Comparison of ENCODE assay signal across 32 mouse cellular contexts in the genomic region with DNA sequence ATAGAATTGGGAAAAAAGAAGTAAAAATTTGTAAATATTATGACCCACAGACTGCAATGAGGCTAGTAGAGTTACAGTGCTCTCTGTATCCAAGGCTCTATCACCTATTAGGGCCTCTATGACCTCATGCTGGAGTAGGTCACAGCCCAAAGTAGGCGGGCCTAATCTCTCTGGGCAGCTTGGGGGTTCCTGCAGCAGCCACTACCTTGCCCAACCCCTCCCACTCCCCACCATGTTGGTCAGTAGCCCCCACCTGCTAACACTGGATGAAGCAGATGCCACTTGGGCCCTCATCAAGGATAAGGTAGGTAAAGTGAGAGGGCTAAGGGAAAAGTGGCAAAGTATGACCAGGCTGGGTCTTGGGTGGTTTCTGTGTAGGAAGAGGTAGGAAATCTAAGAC. TPM values are rescaled to one million over a fixed set of nuclear protein-coding genes. Genes with fewer than 3 reads are reported as not detected.
DNase-seq lines count a peak whose midpoint lies in the region; ATAC-seq and TF ChIP-seq lines count a peak whose summit lies in the region.
"Had no signal": no experiment of that assay in that cellular context is flagged by ENCODE, and none has a peak within 500 bp of the region (broad histone marks: within the 10 kb centered on the region; RNA-seq: fewer than 3 reads in every experiment).

Gm5901 (plus strand) TSS at position 173 of the 400 bp plus-strand sequence.

- peaks cover 39% of the 10 kb centered on the region for H3K36me3 ChIP-seq in forebrain, embryonic 15.5 days
- peaks cover 25% of the 10 kb centered on the region for H3K36me3 ChIP-seq in forebrain, embryonic 16.5 days (ENCODE audit: control insufficient read depth, insufficient read depth)
- peaks cover 47% of the 10 kb centered on the region for H3K36me3 ChIP-seq in heart, embryonic 14.5 days (ENCODE audit: control insufficient read depth, insufficient read depth, low read length)
- H3K36me3 ChIP-seq in heart, adult 2 months (ENCODE audit: control insufficient read depth, insufficient read depth, low read length): peaks cover 9% of the 10 kb centered on the region
- peaks cover 39% of the 10 kb centered on the region for H3K36me3 ChIP-seq in heart, postnatal 0 days (replicated peaks; ENCODE audit: control insufficient read depth, insufficient read depth, low read length)

- no peaks in the 10 kb centered on the region for H3K9me3 ChIP-seq in forebrain, embryonic 15.5 days
- H3K9me3 ChIP-seq in forebrain, embryonic 16.5 days (ENCODE audit: control insufficient read depth, low read length): no peaks in the 10 kb centered on the region
- no peaks in the 10 kb centered on the region for H3K9me3 ChIP-seq in heart, embryonic 14.5 days (ENCODE audit: control insufficient read depth, low read length)
- no peaks in the 10 kb centered on the region for H3K9me3 ChIP-seq in heart, postnatal 0 days (replicated peaks; ENCODE audit: control insufficient read depth, low read length)
- H3K9me3 ChIP-seq: forebrain, embryonic 12.5 days; G1E; hindbrain, embryonic 12.5 days; hindbrain, embryonic 15.5 days had no signal

- H3K9ac ChIP-seq in forebrain, embryonic 15.5 days (replicated peaks): no peak within 1 kb of the TSS
- H3K9ac ChIP-seq in forebrain, embryonic 16.5 days (replicated peaks; ENCODE audit: low read depth, low read length): no peak within 1 kb of the TSS
- H3K9ac ChIP-seq in heart, embryonic 14.5 days (ENCODE audit: low read length): no peak within 1 kb of the TSS
- no peak within 1 kb of the TSS for H3K9ac ChIP-seq in heart, adult 2 months (ENCODE audit: low read depth, low read length)
- no peak within 1 kb of the TSS for H3K9ac ChIP-seq in heart, postnatal 0 days (replicated peaks; ENCODE audit: low read depth, low read length)
- H3K9ac ChIP-seq: forebrain, embryonic 12.5 days; forebrain, postnatal 0 days; hindbrain, embryonic 12.5 days; hindbrain, embryonic 15.5 days had no signal

- ATAC-seq in forebrain, embryonic 15.5 days (replicated peaks): 0 out of 2 replicates have a peak, but pooled peaks have one; percentile 16
- ATAC-seq in forebrain, embryonic 16.5 days: no peak
- no peak for ATAC-seq in heart, embryonic 14.5 days (ENCODE audit: insufficient number of reproducible peaks, insufficient read depth, low FRiP score, low read depth)
- ATAC-seq in heart, postnatal 0 days (ENCODE audit: insufficient read depth, low read depth): no peak
- ATAC-seq: forebrain, postnatal 0 days; intestine, postnatal 0 days; Patski had no signal

- TF ChIP-seq CTCF in heart, adult 2 months (IDR thresholded peaks at IDR 0.05): no peak
- TF ChIP-seq CTCF in heart, postnatal 0 days (IDR thresholded peaks at IDR 0.05; ENCODE audit: low read depth): no peak

- no peak within 1 kb of the TSS for H3K4me3 ChIP-seq in forebrain, embryonic 15.5 days
- H3K4me3 ChIP-seq in forebrain, embryonic 16.5 days (replicated peaks; ENCODE audit: low read length): no peak within 1 kb of the TSS
- no peak within 1 kb of the TSS for H3K4me3 ChIP-seq in heart, embryonic 14.5 days (ENCODE audit: control insufficient read depth in 1 of 2, insufficient read depth in 1 of 2, low read depth in 1 of 2, low read length in 2 of 2)
- no peak within 1 kb of the TSS for H3K4me3 ChIP-seq in heart, adult 2 months
- H3K4me3 ChIP-seq in heart, postnatal 0 days (ENCODE audit: low read depth, low read length): no peak within 1 kb of the TSS
- H3K4me3 ChIP-seq: forebrain, embryonic 12.5 days; gastrocnemius, adult 2 months; hindbrain, embryonic 12.5 days; hindbrain, embryonic 15.5 days had no signal

- H3K27ac ChIP-seq in forebrain, embryonic 15.5 days (replicated peaks): no peak within 1 kb of the TSS
- H3K27ac ChIP-seq in forebrain, embryonic 16.5 days (ENCODE audit: low read length): no peak within 1 kb of the TSS
- H3K27ac ChIP-seq in heart, embryonic 14.5 days (replicated peaks in 1 of 2; ENCODE audit: control insufficient read depth in 1 of 2, insufficient read depth in 1 of 2, low read depth in 2 of 2, low read length in 2 of 2): peak within 1 kb of the TSS; percentile 35 to 76; a peak in 3 of 4 replicates
- H3K27ac ChIP-seq in heart, adult 2 months: no peak within 1 kb of the TSS
- H3K27ac ChIP-seq in heart, postnatal 0 days (ENCODE audit: low read depth): peak within 1 kb of the TSS; percentile 53; the same call in 1 of the 2 replicates
- H3K27ac ChIP-seq: forebrain, embryonic 12.5 days; gastrocnemius, adult 2 months; hindbrain, embryonic 12.5 days; hindbrain, embryonic 15.5 days had no signal

- H3K4me1 ChIP-seq in forebrain, embryonic 15.5 days: no peaks in the 10 kb centered on the region
- no peaks in the 10 kb centered on the region for H3K4me1 ChIP-seq in forebrain, embryonic 16.5 days (replicated peaks; ENCODE audit: control insufficient read depth, insufficient read depth, low read length)
- H3K4me1 ChIP-seq in heart, embryonic 14.5 days (ENCODE audit: control insufficient read depth in 2 of 2, insufficient read depth in 2 of 2, low read length in 2 of 2): peaks cover 3 to 11% of the 10 kb centered on the region in 2 experiments; a peak in 2 of 4 replicates
- H3K4me1 ChIP-seq in heart, adult 2 months (ENCODE audit: control insufficient read depth, insufficient read depth, low read length): no peaks in the 10 kb centered on the region
- H3K4me1 ChIP-seq in heart, postnatal 0 days (ENCODE audit: control insufficient read depth, insufficient read depth): 0 out of 2 replicates have a peak, but pooled peaks cover 14% of the 10 kb centered on the region
- H3K4me1 ChIP-seq: forebrain, embryonic 12.5 days; hindbrain, embryonic 12.5 days; hindbrain, embryonic 15.5 days had no signal

- H3K27me3 ChIP-seq in forebrain, embryonic 15.5 days: no peaks in the 10 kb centered on the region
- H3K27me3 ChIP-seq in forebrain, embryonic 16.5 days (replicated peaks; ENCODE audit: control insufficient read depth, insufficient read depth, low read length): no peaks in the 10 kb centered on the region
- no peaks in the 10 kb centered on the region for H3K27me3 ChIP-seq in heart, embryonic 14.5 days (ENCODE audit: control insufficient read depth, insufficient read depth, low read length)
- H3K27me3 ChIP-seq in heart, adult 2 months (ENCODE audit: control insufficient read depth, insufficient read depth, low read length): no peaks in the 10 kb centered on the region
- no peaks in the 10 kb centered on the region for H3K27me3 ChIP-seq in heart, postnatal 0 days (ENCODE audit: control insufficient read depth, insufficient read depth, low read length)
- H3K27me3 ChIP-seq: CH12.LX; forebrain, embryonic 12.5 days; hindbrain, embryonic 12.5 days; hindbrain, embryonic 15.5 days; Patski had no signal

- no peaks in the 10 kb centered on the region for H3K79me2 ChIP-seq in heart, adult 2 months (replicated peaks; ENCODE audit: control insufficient read depth, insufficient read depth, low read length)

- no peak for TF ChIP-seq EP300 in heart, adult 2 months (IDR thresholded peaks at IDR 0.05; ENCODE audit: insufficient read depth, low read depth, low read length)
- no peak for TF ChIP-seq EP300 in heart, postnatal 0 days (IDR thresholded peaks at IDR 0.05; ENCODE audit: low read depth)

- no peak for DNase-seq in heart, adult 2 months
- DNase-seq in heart, postnatal 0 days (ENCODE audit: low spot score): no peak
- DNase-seq in heart, postnatal 25 days (ENCODE audit: low spot score): no peak
- DNase-seq: adrenal gland, postnatal 10 days; adrenal gland, postnatal 36 days; B cell, adult 2 months; cerebellum, adult 18-20 months; cerebellum, adult 9-10 months; cerebellum, postnatal 14 days; forebrain, postnatal 0 days; gastrocnemius, adult 2 months; gastrocnemius, postnatal 14 days; heart, postnatal 10 days; kidney, adult 2 months had no signal

- no peak within 1 kb of the TSS for H3K4me2 ChIP-seq in forebrain, embryonic 15.5 days (replicated peaks)
- no peak within 1 kb of the TSS for H3K4me2 ChIP-seq in forebrain, embryonic 16.5 days (ENCODE audit: low read length)
- H3K4me2 ChIP-seq in heart, embryonic 14.5 days (ENCODE audit: low read length): 0 out of 2 replicates have a peak within 1 kb of the TSS, but pooled peaks have one; percentile 6
- no peak within 1 kb of the TSS for H3K4me2 ChIP-seq in heart, postnatal 0 days (ENCODE audit: low read depth, low read length)
- H3K4me2 ChIP-seq: forebrain, embryonic 12.5 days; hindbrain, embryonic 12.5 days; hindbrain, embryonic 15.5 days had no signal

- intact Hi-C loops in heart, adult 2 months (cut with DNase I): no loop called here
- intact Hi-C loops in heart, postnatal 25 days (cut with DNase I): no loop called here

- no peak for TF ChIP-seq POLR2A in heart, adult 2 months (IDR thresholded peaks at IDR 0.05; ENCODE audit: insufficient read depth, low read depth, low read length)

- 100% methylated on average over 1 of the region's 1 CpGs for WGBS in forebrain, embryonic 15.5 days
- whole genome bisulfite sequencing in forebrain, embryonic 16.5 days: 89% methylated on average over 1 of the region's 1 CpGs
- 83% methylated on average over 1 of the region's 1 CpGs for WGBS in heart, embryonic 14.5 days
- WGBS in heart, adult 2 months: 81% methylated on average over 1 of the region's 1 CpGs
- 74% methylated on average over 1 of the region's 1 CpGs for WGBS in heart, postnatal 0 days

RNA-seq across cellular contexts. Expression of gene Gm5901, which starts in this region (rescaled TPM):
- polyA plus RNA-seq in forebrain, embryonic 15.5 days (2015; fragmentation: Nextera tagmentation; extraction: Ambion mirVana): not detected in 2 replicates
- polyA plus RNA-seq in forebrain, embryonic 16.5 days (2015; fragmentation: Nextera tagmentation; extraction: Ambion mirVana): not detected in 2 replicates
- not detected in 2 replicates for polyA plus RNA-seq in heart, embryonic 14.5 days (2014; fragmentation: Nextera tagmentation; extraction: Ambion mirVana)
- not detected for total RNA-seq in heart, adult 2 months (2021)
- polyA plus RNA-seq in heart, adult 2 months (2012; rRNA removed): 0.12 TPM in 1 of 2 replicates, not detected in the other
- not detected in 2 replicates for total RNA-seq in heart, postnatal 0 days (2014; rRNA removed; ENCODE audit: low replicate concordance)
- not detected in 2 replicates for polyA plus RNA-seq in heart, postnatal 0 days (2015; fragmentation: Nextera tagmentation; extraction: Ambion mirVana)
- total RNA-seq in heart, postnatal 25 days (2021): not detected
- total RNA-seq: adrenal gland, adult 18-20 months; adrenal gland, postnatal 10 days; adrenal gland, postnatal 36 days; forebrain, postnatal 0 days; gastrocnemius, adult 2 months; gastrocnemius, postnatal 14 days; gastrocnemius, postnatal 4 days; heart, adult 8-10 months; heart, postnatal 10 days; hematopoietic stem cell, adult 5-6 weeks had no signal
- polyA plus RNA-seq: embryonic facial prominence, embryonic 11.5 days; embryonic facial prominence, embryonic 14.5 days; forebrain, embryonic 12.5 days; forebrain, postnatal 0 days; frontal cortex, adult 2 months; G1E; hindbrain, embryonic 12.5 days; hindbrain, embryonic 15.5 days; intestine, embryonic 14.5 days; intestine, postnatal 0 days; kidney, adult 2 months; Patski had no signal

Comparison
In these comparisons a context has a peak if more than half of its experiments do, and no peak if none do; other contexts are left out.
1. H3K27ac ChIP-seq: peak in heart, embryonic 14.5 days (2 of 2) and heart, postnatal 0 days (single experiment); none in forebrain, embryonic 15.5 days (single experiment), forebrain, embryonic 16.5 days (single experiment) and heart, adult 2 months (single experiment).
2. Peak in ATAC-seq in forebrain, embryonic 15.5 days; RNA of the gene not detected or under 1 TPM.